Mouse (Mus musculus) forebrain, embryonic 14.5 days (tissue): ENCODE measurements around the gene Mxra7. TPM values are rescaled to one million over a fixed set of nuclear protein-coding genes. Genes with fewer than 3 reads are reported as not detected.

Experiments
- ATAC-seq: fragments of 200-750 bp; cut with Nextera tagmentation; 2 replicates; pipeline ENCODE4 v1.8.0; 2017; ENCODE audit warnings: mild to moderate bottlenecking, moderate library complexity
- DNase-seq: peaks from one replicate; pipeline ENCODE4 v3.0.0-alpha.2; 2015; ENCODE audit warnings: low spot score
- H3K27ac ChIP-seq: fragments of 300-500 bp; sonication (generic); 2 replicates; pipeline ENCODE4 v1.5.1; 2014; ENCODE audit warnings: low read depth, mild to moderate bottlenecking, control low read depth, low read length, moderate library complexity
- H3K27me3 ChIP-seq: fragments of 300-500 bp; sonication (generic); replicated peaks from 2 replicates; pipeline ENCODE4 v1.6.1; 2014; ENCODE audit warnings: low read length, control low read depth, mixed read lengths; ENCODE audit not compliant: control insufficient read depth, insufficient read depth
- H3K36me3 ChIP-seq: fragments of 300-500 bp; sonication (generic); 2 replicates; pipeline ENCODE4 v1.6.1; 2014; ENCODE audit warnings: low read length, control low read depth; ENCODE audit not compliant: control insufficient read depth, insufficient read depth
- H3K4me1 ChIP-seq: fragments of 300-500 bp; sonication (generic); 2 replicates; pipeline ENCODE4 v1.6.1; 2014; ENCODE audit warnings: antibody characterized with exemption, low read length, control low read depth; ENCODE audit not compliant: control insufficient read depth, insufficient read depth
- H3K4me2 ChIP-seq: fragments of 300-500 bp; sonication (generic); 2 replicates; pipeline ENCODE4 v1.6.1; 2014; ENCODE audit warnings: mild to moderate bottlenecking, control low read depth, low read length
- H3K4me3 ChIP-seq: fragments of 300-500 bp; sonication (generic); 2 replicates; pipeline ENCODE4 v1.5.1; 2014; ENCODE audit warnings: low read depth, low read length, control low read depth
- H3K9ac ChIP-seq: fragments of 300-500 bp; sonication (generic); 2 replicates; pipeline ENCODE4 v1.6.1; 2014; ENCODE audit warnings: mild to moderate bottlenecking, low read length, control low read depth, moderate library complexity
- H3K9me3 ChIP-seq: fragments of 300-500 bp; sonication (generic); replicated peaks from 2 replicates; pipeline ENCODE4 v1.6.1; 2016; ENCODE audit warnings: low read length, control low read depth, mixed read lengths; ENCODE audit not compliant: control insufficient read depth
- WGBS: fragments of 180-500 bp; shearing (Covaris S2); extraction: QIAGEN DNeasy Blood & Tissue Kit; methylation state at CpG from one replicate; pipeline ENCODE4 v1.1.7; 2014; 5-methylcytosine and 5-hydroxymethylcytosine counted together
- polyA plus RNA-seq: library from polyadenylated mRNA; unstranded; fragments of >200 nt; fragmentation: Nextera tagmentation; extraction: Ambion mirVana; gene quantifications from 2 replicates; pipeline ENCODE4 v1.2.1, GENCODE M21; 2014

Gene Mxra7
- polyA plus RNA-seq, 1 experiment from 2014 or later: 3.6 TPM

GRCm38 (mm10) chr11:116807938-116808606 lies 19.8 kb downstream of the Mxra7 start:
- ATAC-seq (no peak), DNase-seq (peak; percentile 90)
- Histone ChIP-seq H3K36me3 (no peaks in the 10 kb centered on the region), H3K9ac (no peak overlapping the region), H3K4me1 (peaks cover 17% of the 10 kb centered on the region), H3K4me2 (no peak overlapping the region), H3K27ac (no peak overlapping the region; the same call in 1 of the 2 replicates), H3K4me3 (no peak overlapping the region), H3K27me3 (no peaks in the 10 kb centered on the region), H3K9me3 (no peaks in the 10 kb centered on the region)
- 28% methylated on average over 7 of the region's 7 CpGs for WGBS

GRCm38 (mm10) chr11:116807526-116807925 lies 20.3 kb downstream of the Mxra7 start:
- no peak overlapping the region for H3K9ac ChIP-seq
- no peak overlapping the region for H3K4me3 ChIP-seq
- DNase-seq: peak; percentile 16

GRCm38 (mm10) chr11:116807116-116807515 lies 20.7 kb downstream of the Mxra7 start:
- peak; percentile 1 for DNase-seq

More at GRCm38 (mm10) chr11:116807526-116807925, 20.3 kb downstream of the Mxra7 start:
- 63% methylated on average over 3 of the region's 3 CpGs for WGBS
- Histone ChIP-seq H3K4me2 (no peak overlapping the region), H3K9me3 (no peaks in the 10 kb centered on the region), H3K4me1 (peaks cover 11% of the 10 kb centered on the region), H3K36me3 (no peaks in the 10 kb centered on the region), H3K27me3 (no peaks in the 10 kb centered on the region), H3K27ac (no peak overlapping the region; the same call in 1 of the 2 replicates)
- ATAC-seq: no peak

GRCm38 (mm10) chr11:116806136-116807071 lies 21.4 kb downstream of the Mxra7 start:
- ATAC-seq (no peak), DNase-seq (peak; percentile 10)
- H3K36me3 ChIP-seq: no peaks in the 10 kb centered on the region
- no peak overlapping the region for H3K4me3 ChIP-seq
- H3K27ac ChIP-seq: no peak overlapping the region; the same call in 1 of the 2 replicates
- H3K27me3 ChIP-seq: no peaks in the 10 kb centered on the region
- H3K9me3 ChIP-seq: no peaks in the 10 kb centered on the region
- H3K4me2 ChIP-seq: no peak overlapping the region
- H3K4me1 ChIP-seq: peaks cover 6% of the 10 kb centered on the region
- WGBS: 79% methylated on average over 15 of the region's 15 CpGs
- no peak overlapping the region for H3K9ac ChIP-seq

More at GRCm38 (mm10) chr11:116807116-116807515, 20.7 kb downstream of the Mxra7 start:
- H3K9me3 ChIP-seq: no peaks in the 10 kb centered on the region
- no peak overlapping the region for H3K4me2 ChIP-seq
- peaks cover 7% of the 10 kb centered on the region for H3K4me1 ChIP-seq
- no peak overlapping the region for H3K9ac ChIP-seq
- H3K27me3 ChIP-seq: no peaks in the 10 kb centered on the region
- WGBS: 48% methylated on average over 7 of the region's 7 CpGs
- no peak overlapping the region for H3K27ac ChIP-seq
- no peaks in the 10 kb centered on the region for H3K36me3 ChIP-seq
- ATAC-seq: no peak
- H3K4me3 ChIP-seq: no peak overlapping the region

GRCm38 (mm10) chr11:116802709-116803108 lies 25.1 kb downstream of the Mxra7 start:
- DNase-seq: no peak
- no peaks in the 10 kb centered on the region for H3K27me3 ChIP-seq
- no peaks in the 10 kb centered on the region for H3K9me3 ChIP-seq
- 88% methylated on average over 5 of the region's 5 CpGs for WGBS
- no peaks in the 10 kb centered on the region for H3K4me1 ChIP-seq
- no peak overlapping the region for H3K27ac ChIP-seq
- H3K36me3 ChIP-seq: no peaks in the 10 kb centered on the region
- no peak overlapping the region for H3K4me2 ChIP-seq
- no peak overlapping the region for H3K9ac ChIP-seq
- ATAC-seq: no peak
- H3K4me3 ChIP-seq: no peak overlapping the region

- ATAC-seq: no peak
- 84% methylated on average over 5 of the region's 5 CpGs for WGBS
Observed at GRCm38 (mm10) chr11:116801106-116801505, 26.7 kb downstream of the Mxra7 start.

GRCm38 (mm10) chr11:116799364-116799763 lies 28.5 kb downstream of the Mxra7 start:
- DNase-seq: no peak

More at GRCm38 (mm10) chr11:116801106-116801505, 26.7 kb downstream of the Mxra7 start:
- no peak for DNase-seq
- Histone ChIP-seq H3K36me3 (no peaks in the 10 kb centered on the region), H3K4me1 (no peaks in the 10 kb centered on the region), H3K27me3 (no peaks in the 10 kb centered on the region), H3K27ac (no peak overlapping the region), H3K9me3 (no peaks in the 10 kb centered on the region), H3K4me2 (no peak overlapping the region), H3K9ac (no peak overlapping the region), H3K4me3 (no peak overlapping the region)

GRCm38 (mm10) chr11:116784221-116784620 lies 43.6 kb downstream of the Mxra7 start:
- DNase-seq (no peak), ATAC-seq (no peak)
- Histone ChIP-seq H3K4me2 (no peak overlapping the region), H3K36me3 (no peaks in the 10 kb centered on the region), H3K9ac (no peak overlapping the region), H3K27ac (no peak overlapping the region), H3K4me3 (no peak overlapping the region), H3K9me3 (no peaks in the 10 kb centered on the region), H3K4me1 (no peaks in the 10 kb centered on the region), H3K27me3 (no peaks in the 10 kb centered on the region)
- WGBS: 91% methylated on average over 10 of the region's 10 CpGs

More at GRCm38 (mm10) chr11:116799364-116799763, 28.5 kb downstream of the Mxra7 start:
- H3K9me3 ChIP-seq: no peaks in the 10 kb centered on the region
- H3K4me3 ChIP-seq: no peak overlapping the region
- H3K4me2 ChIP-seq: no peak overlapping the region
- H3K27me3 ChIP-seq: no peaks in the 10 kb centered on the region
- 71% methylated on average over 5 of the region's 5 CpGs for WGBS
- ATAC-seq: no peak
- H3K27ac ChIP-seq: no peak overlapping the region
- no peak overlapping the region for H3K9ac ChIP-seq
- H3K4me1 ChIP-seq: no peaks in the 10 kb centered on the region
- H3K36me3 ChIP-seq: no peaks in the 10 kb centered on the region
